Mouse (Mus musculus) midbrain, embryonic 11.5 days (tissue): ENCODE results near the gene Sod1. TPM values are rescaled to one million over a fixed set of nuclear protein-coding genes. Genes with fewer than 3 reads are reported as not detected.
"Not testable (repeated sequence)": the region's sequence is repeated elsewhere in the genome, so short reads cannot be mapped to it uniquely, and the experiment has no call there.

ENCODE experiments used
- ATAC-seq: fragments of 200-750 bp; cut with Nextera tagmentation; 2 replicates; pipeline ENCODE4 v1.8.0; 2017; ENCODE audit warnings: moderate TSS enrichment, moderate library complexity; ENCODE audit not compliant: low FRiP score
- DNase-seq: peaks from one replicate; pipeline ENCODE4 v3.0.0; 2015; ENCODE audit warnings: low spot score; ENCODE audit errors: missing footprints
- H3K27ac ChIP-seq: fragments of 300-500 bp; sonication (generic); 2 replicates; pipeline ENCODE4 v1.5.1; 2014; ENCODE audit warnings: low read depth, low read length
- H3K27me3 ChIP-seq: fragments of 300-500 bp; sonication (generic); 2 replicates; pipeline ENCODE4 v1.6.1; 2014; ENCODE audit warnings: mild to moderate bottlenecking, low read length, moderate library complexity, mixed read lengths; ENCODE audit not compliant: control insufficient read depth, insufficient read depth
- H3K36me3 ChIP-seq: fragments of 300-500 bp; sonication (generic); 2 replicates; pipeline ENCODE4 v1.6.1; 2014; ENCODE audit warnings: mild to moderate bottlenecking, low read length, moderate library complexity, mixed read lengths; ENCODE audit not compliant: control insufficient read depth, insufficient read depth
- H3K4me1 ChIP-seq: fragments of 300-500 bp; sonication (generic); 2 replicates; pipeline ENCODE4 v1.6.1; 2014; ENCODE audit warnings: low read length; ENCODE audit not compliant: control insufficient read depth, insufficient read depth
- H3K4me2 ChIP-seq: fragments of 300-500 bp; sonication (generic); 2 replicates; pipeline ENCODE4 v1.6.1; 2014; ENCODE audit warnings: mild to moderate bottlenecking, moderate library complexity
- H3K4me3 ChIP-seq: fragments of 300-500 bp; sonication (generic); 2 replicates; pipeline ENCODE4 v1.5.1; 2014; ENCODE audit warnings: low read depth, low read length
- H3K9ac ChIP-seq: fragments of 300-500 bp; sonication (generic); 2 replicates; pipeline ENCODE4 v1.6.1; 2014; ENCODE audit warnings: low read length
- H3K9me3 ChIP-seq: fragments of 300-500 bp; sonication (generic); 2 replicates; pipeline ENCODE4 v1.6.1; 2016; ENCODE audit warnings: low read length; ENCODE audit not compliant: control insufficient read depth
- WGBS: fragments of 180-500 bp; shearing (Covaris S2); extraction: QIAGEN DNeasy Blood & Tissue Kit; methylation state at CpG from one replicate; pipeline ENCODE4 v1.1.7; 2014; 5-methylcytosine and 5-hydroxymethylcytosine counted together
- polyA plus RNA-seq: library from polyadenylated mRNA; unstranded; fragments of >200 nt; fragmentation: Nextera tagmentation; extraction: Ambion mirVana; gene quantifications from 2 replicates; pipeline ENCODE4 v1.2.1, GENCODE M21; 2014

The Sod1 gene
- polyA plus RNA-seq, 1 experiment from 2014 or later: 1,097 TPM

- no peak overlapping the region for H3K4me2 ChIP-seq
- H3K9ac ChIP-seq: no peak overlapping the region
- ATAC-seq (no peak), DNase-seq (no peak)
- H3K4me3 ChIP-seq: no peak overlapping the region
- H3K27me3 ChIP-seq: no peaks in the 10 kb centered on the region
- peaks cover under 1% of the 10 kb centered on the region; the same call in 1 of the 2 replicates for H3K4me1 ChIP-seq
- no peaks in the 10 kb centered on the region for H3K9me3 ChIP-seq
- 90% methylated on average over 2 of the region's 2 CpGs for WGBS
- H3K27ac ChIP-seq: no peak overlapping the region
- H3K36me3 ChIP-seq: no peaks in the 10 kb centered on the region
Measured at GRCm38 (mm10) chr16:90216414-90216813, 4.1 kb upstream of the Sod1 start.

DNA sequence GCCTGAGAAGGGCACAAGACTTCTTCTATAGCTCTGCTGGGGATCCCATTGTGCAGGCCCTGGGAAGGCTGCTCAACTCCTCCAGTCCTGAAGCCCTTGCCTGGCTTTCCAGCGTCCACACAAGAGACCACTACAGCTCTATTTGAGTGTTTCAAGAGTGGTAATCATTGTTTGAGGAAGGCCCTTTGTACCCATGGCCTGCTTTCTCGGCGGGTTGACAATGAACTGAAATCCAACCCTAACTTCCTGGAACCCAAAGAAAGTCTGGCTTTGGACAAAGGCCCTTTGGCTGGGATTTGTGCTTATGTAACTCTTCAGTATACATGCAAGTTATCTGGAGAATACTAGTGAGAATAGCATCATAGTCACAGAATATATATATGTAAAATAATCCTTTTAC is 3.2 kb upstream of the Sod1 start:
- Histone ChIP-seq H3K36me3 (no peaks in the 10 kb centered on the region), H3K27me3 (no peaks in the 10 kb centered on the region), H3K9me3 (no peaks in the 10 kb centered on the region), H3K27ac (no peak overlapping the region), H3K4me1 (peaks cover 10% of the 10 kb centered on the region), H3K4me3 (no peak overlapping the region), H3K4me2 (no peak overlapping the region), H3K9ac (no peak overlapping the region)
- ATAC-seq (no peak), DNase-seq (peak; percentile 71)
- 21% methylated on average over 3 of the region's 3 CpGs for whole genome bisulfite sequencing

DNA sequence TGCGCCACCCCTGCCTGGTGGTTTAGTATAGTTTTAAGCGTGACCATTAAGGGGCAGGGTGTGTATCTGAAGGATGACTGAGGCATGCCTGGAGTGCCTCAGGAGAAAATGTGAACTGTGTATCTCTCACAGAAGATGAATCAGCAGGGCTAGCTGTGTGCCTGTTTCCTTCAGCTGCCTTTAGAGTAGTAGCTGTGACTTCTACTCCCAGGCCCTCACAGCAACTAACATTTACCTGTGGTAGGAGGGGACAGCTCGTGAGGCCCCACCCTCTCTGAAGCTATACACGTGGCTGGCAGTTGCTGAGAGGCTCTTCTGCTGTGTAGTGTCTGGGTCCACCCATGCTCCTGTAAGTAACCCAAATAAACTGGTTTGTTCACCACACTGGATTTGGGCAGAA is 2.6 kb upstream of the Sod1 start:
- Histone ChIP-seq H3K27me3 (no peaks in the 10 kb centered on the region), H3K4me1 (peaks cover 13% of the 10 kb centered on the region), H3K9me3 (no peaks in the 10 kb centered on the region), H3K36me3 (no peaks in the 10 kb centered on the region), H3K27ac (no peak overlapping the region), H3K9ac (no peak overlapping the region), H3K4me3 (no peak overlapping the region), H3K4me2 (no peak overlapping the region)
- ATAC-seq: no peak
- 72% methylated on average over 4 of the region's 4 CpGs for WGBS
- DNase-seq: peak; percentile 26

GRCm38 (mm10) chr16:90219445-90219844 is 1.1 kb upstream of the Sod1 start:
- WGBS: 79% methylated on average over 4 of the region's 4 CpGs

GRCm38 (mm10) chr16:90220892-90221431 is 408 bp downstream of the Sod1 start:
- ATAC-seq: peak; percentile 88
- Histone ChIP-seq H3K4me2 (peak overlapping the region; percentile 76), H3K27ac (peak overlapping the region; percentile 80), H3K9me3 (no peaks in the 10 kb centered on the region), H3K27me3 (no peaks in the 10 kb centered on the region), H3K9ac (peak overlapping the region; percentile 89), H3K4me3 (peak overlapping the region; percentile 88), H3K4me1 (peaks cover 17% of the 10 kb centered on the region), H3K36me3 (peaks cover 5% of the 10 kb centered on the region; the same call in 1 of the 2 replicates)
- peak; percentile 94 for DNase-seq
- WGBS: under 1% methylated on average over 50 of the region's 52 CpGs

More at GRCm38 (mm10) chr16:90219445-90219844, 1.1 kb upstream of the Sod1 start:
- ATAC-seq, H3K4me2 ChIP-seq, H3K4me3 ChIP-seq, H3K9me3 ChIP-seq, H3K36me3 ChIP-seq, H3K27me3 ChIP-seq, H3K27ac ChIP-seq, H3K9ac ChIP-seq, DNase-seq: not testable (repeated sequence)
- H3K4me1 ChIP-seq: peaks cover 17% of the 10 kb centered on the region

GRCm38 (mm10) chr16:90221441-90222070 is 1.0 kb downstream of the Sod1 start:
- Histone ChIP-seq H3K27ac (no peak overlapping the region), H3K4me2 (peak overlapping the region; percentile 76), H3K27me3 (no peaks in the 10 kb centered on the region), H3K4me1 (peaks cover 17% of the 10 kb centered on the region), H3K9ac (peak overlapping the region; percentile 89), H3K9me3 (no peaks in the 10 kb centered on the region), H3K4me3 (peak overlapping the region; percentile 88), H3K36me3 (peaks cover 8% of the 10 kb centered on the region; the same call in 1 of the 2 replicates)
- DNase-seq (peak; percentile 90), ATAC-seq (no peak)
- 13% methylated on average over 20 of the region's 20 CpGs for WGBS

DNA sequence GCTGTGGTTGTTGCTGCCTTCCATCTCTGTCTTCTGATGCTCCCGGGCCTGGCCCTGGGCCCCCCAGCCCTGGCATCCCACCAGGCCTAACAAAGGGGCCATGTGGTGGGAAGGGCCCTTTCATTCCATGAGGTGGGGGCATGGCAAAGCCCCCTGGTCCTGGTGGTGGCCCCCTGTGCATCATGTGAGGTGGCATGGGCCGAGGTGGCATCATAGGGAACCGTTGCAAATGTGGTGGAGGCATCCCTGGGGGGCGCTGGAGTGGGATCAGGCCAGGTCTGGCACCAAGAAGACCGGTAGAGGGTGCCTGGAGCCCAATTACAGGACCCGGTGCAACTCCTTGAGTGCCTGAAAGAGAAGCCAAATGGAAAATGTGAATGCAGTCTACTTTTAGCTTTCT is 9.3 kb downstream of the Sod1 start:
- Histone ChIP-seq H3K4me2 (no peak overlapping the region), H3K9me3 (no peaks in the 10 kb centered on the region), H3K9ac (no peak overlapping the region), H3K4me3 (no peak overlapping the region), H3K27me3 (no peaks in the 10 kb centered on the region), H3K27ac (no peak overlapping the region), H3K36me3 (peaks cover 13% of the 10 kb centered on the region; the same call in 1 of the 2 replicates), H3K4me1 (no peaks in the 10 kb centered on the region)
- ATAC-seq (no peak), DNase-seq (peak; percentile 62)
- whole genome bisulfite sequencing: 88% methylated on average over 6 of the region's 6 CpGs

- H3K4me3 ChIP-seq: no peak overlapping the region
- H3K9ac ChIP-seq: no peak overlapping the region
- H3K9me3 ChIP-seq: no peaks in the 10 kb centered on the region
- 90% methylated on average over 7 of the region's 7 CpGs for WGBS
- ATAC-seq (no peak), DNase-seq (peak; percentile 64)
- no peaks in the 10 kb centered on the region for H3K4me1 ChIP-seq
- H3K4me2 ChIP-seq: no peak overlapping the region
- H3K36me3 ChIP-seq: peaks cover 11% of the 10 kb centered on the region; the same call in 1 of the 2 replicates
- H3K27me3 ChIP-seq: no peaks in the 10 kb centered on the region
- H3K27ac ChIP-seq: no peak overlapping the region
Measured at GRCm38 (mm10) chr16:90231302-90231701, 10.7 kb downstream of the Sod1 start.

DNA sequence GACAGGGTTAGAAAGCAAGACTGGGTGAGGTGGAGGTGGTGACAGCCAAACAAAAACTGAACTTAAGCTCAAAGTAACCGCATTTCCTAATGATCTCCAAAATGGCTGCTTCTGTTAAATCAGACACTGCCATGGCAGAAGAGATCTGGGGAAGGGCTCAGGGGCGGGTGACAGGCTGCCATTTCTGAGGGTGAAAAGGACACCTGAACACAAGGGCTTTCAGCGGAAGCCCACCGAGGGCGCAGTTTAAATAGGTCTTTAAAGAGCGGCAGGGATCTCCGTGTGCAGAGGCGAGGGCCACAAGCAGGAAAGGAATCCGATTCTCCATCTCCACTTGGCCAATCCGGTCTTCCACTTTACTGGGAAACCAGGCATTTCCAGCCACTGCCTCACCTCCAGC is 13.1 kb downstream of the Sod1 start:
- Histone ChIP-seq H3K27me3 (no peaks in the 10 kb centered on the region), H3K4me3 (no peak overlapping the region), H3K27ac (no peak overlapping the region), H3K9me3 (no peaks in the 10 kb centered on the region), H3K4me2 (no peak overlapping the region), H3K36me3 (peaks cover 9% of the 10 kb centered on the region; the same call in 1 of the 2 replicates), H3K4me1 (no peaks in the 10 kb centered on the region), H3K9ac (no peak overlapping the region)
- ATAC-seq: no peak
- 89% methylated on average over 10 of the region's 10 CpGs for WGBS
- DNase-seq: peak; percentile 65
